Mouse (Mus musculus) hindbrain, postnatal 0 days (tissue): ENCODE data around the gene Hist1h3c. TPM values are rescaled to one million over a fixed set of nuclear protein-coding genes. Genes with fewer than 3 reads are reported as not detected.
A peak's percentile ranks its signal among the peaks of the same experiment; 100 is the strongest.
"Not testable (repeated sequence)": the region's sequence is repeated elsewhere in the genome, so short reads cannot be mapped to it uniquely, and the experiment has no call there.

ENCODE experiments used
- ATAC-seq: fragments of 200-750 bp; cut with Nextera tagmentation; 2 replicates; pipeline ENCODE4 v1.8.0; 2017; ENCODE audit warnings: mild to moderate bottlenecking, moderate TSS enrichment, moderate library complexity
- DNase-seq: peaks from one replicate; pipeline ENCODE4 v3.0.0-alpha.2; 2015; ENCODE audit warnings: low spot score
- H3K27ac ChIP-seq: fragments of 300-500 bp; sonication (generic); 2 replicates; pipeline ENCODE4 v1.5.1; 2014; ENCODE audit warnings: mild to moderate bottlenecking
- H3K27me3 ChIP-seq: fragments of 300-500 bp; sonication (generic); 2 replicates; pipeline ENCODE4 v1.6.1; 2014; ENCODE audit warnings: low read length, mixed read lengths; ENCODE audit not compliant: insufficient read depth
- H3K36me3 ChIP-seq: fragments of 300-500 bp; sonication (generic); 2 replicates; pipeline ENCODE4 v1.6.1; 2014; ENCODE audit warnings: low read length, mixed read lengths; ENCODE audit not compliant: insufficient read depth
- H3K4me1 ChIP-seq: fragments of 300-500 bp; sonication (generic); 2 replicates; pipeline ENCODE4 v1.6.1; 2014; ENCODE audit warnings: antibody characterized with exemption, low read length, mixed read lengths; ENCODE audit not compliant: insufficient read depth
- H3K4me2 ChIP-seq: fragments of 300-500 bp; sonication (generic); 2 replicates; pipeline ENCODE4 v1.6.1; 2014; ENCODE audit warnings: low read depth, mild to moderate bottlenecking, low read length, moderate library complexity, mixed read lengths
- H3K4me3 ChIP-seq: fragments of 300-500 bp; sonication (generic); 2 replicates; pipeline ENCODE4 v1.5.1; 2014; ENCODE audit warnings: low read length
- H3K9ac ChIP-seq: fragments of 300-500 bp; sonication (generic); replicated peaks from 2 replicates; pipeline ENCODE4 v1.6.1; 2014; ENCODE audit warnings: mild to moderate bottlenecking, low read length, moderate library complexity, mixed read lengths
- H3K9me3 ChIP-seq: fragments of 300-500 bp; sonication (generic); 2 replicates; pipeline ENCODE4 v1.6.1; 2016; ENCODE audit warnings: low read length, mixed read lengths
- CTCF ChIP-seq: IDR thresholded peaks from 2 replicates; pipeline ENCODE4 v1.5.1; 2016; ENCODE audit warnings: antibody characterized with exemption, control low read depth, low read depth
- WGBS: fragments of 180-500 bp; shearing (Covaris S2); extraction: QIAGEN DNeasy Blood & Tissue Kit; methylation state at CpG from one replicate; pipeline ENCODE4 v1.1.7; 2014; 5-methylcytosine and 5-hydroxymethylcytosine counted together
- polyA plus RNA-seq: library from polyadenylated mRNA; unstranded; fragments of >200 nt; fragmentation: Nextera tagmentation; extraction: Ambion mirVana; gene quantifications from 2 replicates; pipeline ENCODE4 v1.2.1, GENCODE M21; 2015
- total RNA-seq: library from RNA; depleted of rRNA; stranded (reverse); fragments of >200 nt; gene quantifications from 2 replicates; pipeline ENCODE4 v1.2.3, GENCODE M21; 2014

The Hist1h3c gene
- total and polyA plus RNA-seq, 2 experiments from 2014 or later: 1.6 to 1,362 TPM

DNA sequence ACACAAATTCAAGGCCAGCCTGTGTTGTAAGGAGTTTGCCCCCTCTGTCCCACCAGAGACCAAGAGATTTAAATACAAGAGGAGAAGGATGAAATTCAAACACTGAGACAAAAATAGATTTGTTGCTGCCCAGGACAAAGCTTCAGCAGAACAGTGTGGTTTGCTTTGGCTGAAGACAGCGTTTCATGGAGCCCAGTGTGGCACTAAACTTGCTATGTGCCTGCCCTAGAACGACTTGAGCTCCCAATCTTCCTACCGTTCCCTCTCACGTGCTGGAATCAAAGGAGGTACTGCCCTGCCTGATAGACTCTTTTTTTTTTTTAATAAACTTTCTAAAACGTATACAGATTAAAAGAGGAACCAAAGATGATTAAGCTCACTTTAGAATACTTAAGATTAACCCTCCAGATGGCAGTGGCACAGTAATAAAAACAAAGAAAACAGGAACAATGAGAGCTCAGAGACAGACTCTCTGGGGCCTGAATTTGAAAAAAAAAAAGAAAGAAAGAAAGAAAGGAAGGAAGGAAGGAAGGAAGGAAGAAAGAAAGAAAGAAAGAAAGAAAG is 23.5 kb upstream of the Hist1h3c start:
- no peak for DNase-seq
- H3K36me3 ChIP-seq: no peaks in the 10 kb centered on the region
- H3K4me1 ChIP-seq: peaks cover 12% of the 10 kb centered on the region
- no peak overlapping the region for H3K4me3 ChIP-seq
- H3K27ac ChIP-seq: no peak overlapping the region
- no peaks in the 10 kb centered on the region for H3K9me3 ChIP-seq
- no peaks in the 10 kb centered on the region for H3K27me3 ChIP-seq
- ATAC-seq: no peak
- H3K4me2 ChIP-seq: no peak overlapping the region
- no peak overlapping the region for H3K9ac ChIP-seq
- no peak for TF ChIP-seq CTCF
- WGBS: 60% methylated on average over 5 of the region's 5 CpGs

DNA sequence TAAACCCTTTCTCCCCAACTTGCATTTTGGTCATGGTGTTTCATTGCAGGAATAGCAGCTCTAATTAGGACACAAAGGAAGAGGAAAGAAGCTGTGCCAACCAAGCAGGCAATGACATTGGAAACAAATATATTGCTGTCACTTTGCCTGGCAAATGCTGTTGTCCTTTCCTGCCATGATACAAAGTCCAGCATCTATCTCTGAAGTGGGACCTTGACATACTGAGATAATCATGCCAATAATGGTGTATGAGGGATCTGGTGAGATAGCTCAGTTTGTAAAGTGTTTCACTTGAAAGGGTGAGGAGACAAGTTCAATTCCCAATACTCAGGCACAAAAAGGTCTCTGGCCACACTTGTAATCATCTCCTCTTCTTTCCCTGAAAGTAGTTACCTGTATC is 21.4 kb upstream of the Hist1h3c start:
- Histone ChIP-seq H3K27me3 (no peaks in the 10 kb centered on the region), H3K4me1 (peaks cover 6% of the 10 kb centered on the region), H3K36me3 (no peaks in the 10 kb centered on the region), H3K4me2 (no peak overlapping the region), H3K27ac (no peak overlapping the region), H3K4me3 (no peak overlapping the region), H3K9me3 (no peaks in the 10 kb centered on the region), H3K9ac (no peak overlapping the region)
- ATAC-seq (no peak), DNase-seq (no peak)
- TF ChIP-seq CTCF: no peak

DNA sequence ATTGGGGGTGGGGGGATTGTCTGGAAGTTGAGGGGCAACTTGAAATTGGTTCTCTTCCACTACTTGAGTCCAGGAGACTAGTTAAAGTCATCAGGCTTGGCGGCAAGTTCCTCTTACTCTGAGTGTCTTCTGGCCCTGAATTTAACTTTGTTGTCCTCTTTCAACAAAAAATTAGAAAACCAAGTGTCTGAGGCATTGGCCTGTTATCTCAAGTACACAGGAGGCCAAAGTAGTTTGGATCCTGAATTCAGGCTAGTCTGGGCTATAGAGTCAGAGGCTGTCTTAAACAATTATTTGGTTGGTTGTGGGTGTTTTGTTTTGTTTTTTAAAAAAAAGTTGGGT is 19.7 kb upstream of the Hist1h3c start:
- ATAC-seq: no peak
- peaks cover 6% of the 10 kb centered on the region for H3K4me1 ChIP-seq

DNA sequence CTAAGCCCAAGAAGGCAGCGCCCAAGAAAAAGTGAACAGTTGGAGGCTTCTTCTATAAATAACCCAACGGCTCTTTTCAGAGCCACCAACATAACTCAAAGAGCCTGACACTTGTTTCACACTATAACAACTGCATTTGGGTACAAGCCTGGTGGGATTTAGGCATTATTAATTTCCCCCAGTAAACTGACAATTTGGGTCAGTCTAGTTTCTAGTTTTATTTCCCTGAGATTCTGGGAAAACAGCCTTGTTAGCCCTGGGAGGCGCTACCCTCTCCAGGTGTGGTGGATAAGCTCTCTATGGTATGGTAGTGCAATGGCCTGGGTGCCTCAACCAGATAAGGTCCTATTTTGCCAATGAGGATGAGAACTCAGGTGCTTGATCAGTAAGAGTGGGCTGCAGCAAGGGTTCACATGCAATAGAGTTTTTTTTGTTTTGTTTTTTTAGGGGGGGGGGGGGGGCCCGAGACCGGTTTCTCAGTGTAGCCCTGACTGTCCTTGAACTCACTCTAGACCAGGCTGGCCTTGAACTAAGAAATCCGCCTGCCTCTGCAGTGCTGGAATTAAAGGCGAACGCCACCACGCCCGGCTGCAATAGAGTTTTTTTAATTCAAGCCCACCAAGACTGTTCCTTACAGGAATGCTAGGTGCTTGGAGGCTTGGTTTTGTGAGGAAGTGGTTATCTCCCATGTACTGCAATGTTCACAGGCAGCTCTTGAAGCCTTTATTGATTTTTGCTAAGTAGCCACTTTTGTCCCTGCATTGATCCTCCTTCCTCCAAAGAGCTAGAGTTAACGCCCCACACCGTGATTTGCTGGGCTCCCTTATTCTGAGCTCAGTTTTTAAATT is 19.1 kb upstream of the Hist1h3c start:
- Histone ChIP-seq H3K4me1 (peaks cover 6% of the 10 kb centered on the region), H3K9me3 (no peaks in the 10 kb centered on the region), H3K36me3 (no peaks in the 10 kb centered on the region), H3K27ac (peak overlapping the region; percentile 89; the same call in 1 of the 2 replicates), H3K27me3 (no peaks in the 10 kb centered on the region), H3K4me2 (peak overlapping the region; percentile 84), H3K9ac (peak overlapping the region; percentile 65), H3K4me3 (peak overlapping the region; percentile 55)
- DNase-seq (no peak), ATAC-seq (no peak)
- TF ChIP-seq CTCF: no peak
- 37% methylated on average over 12 of the region's 12 CpGs for WGBS

More for the DNA sequence above, 19.7 kb upstream of the Hist1h3c start:
- no peak for TF ChIP-seq CTCF
- no peak overlapping the region for H3K4me3 ChIP-seq
- H3K9ac ChIP-seq: no peak overlapping the region
- H3K9me3 ChIP-seq: no peaks in the 10 kb centered on the region
- 84% methylated on average over 1 of the region's 1 CpGs for WGBS
- no peak overlapping the region for H3K27ac ChIP-seq
- no peaks in the 10 kb centered on the region for H3K36me3 ChIP-seq
- H3K27me3 ChIP-seq: no peaks in the 10 kb centered on the region
- H3K4me2 ChIP-seq: no peak overlapping the region
- no peak for DNase-seq

DNA sequence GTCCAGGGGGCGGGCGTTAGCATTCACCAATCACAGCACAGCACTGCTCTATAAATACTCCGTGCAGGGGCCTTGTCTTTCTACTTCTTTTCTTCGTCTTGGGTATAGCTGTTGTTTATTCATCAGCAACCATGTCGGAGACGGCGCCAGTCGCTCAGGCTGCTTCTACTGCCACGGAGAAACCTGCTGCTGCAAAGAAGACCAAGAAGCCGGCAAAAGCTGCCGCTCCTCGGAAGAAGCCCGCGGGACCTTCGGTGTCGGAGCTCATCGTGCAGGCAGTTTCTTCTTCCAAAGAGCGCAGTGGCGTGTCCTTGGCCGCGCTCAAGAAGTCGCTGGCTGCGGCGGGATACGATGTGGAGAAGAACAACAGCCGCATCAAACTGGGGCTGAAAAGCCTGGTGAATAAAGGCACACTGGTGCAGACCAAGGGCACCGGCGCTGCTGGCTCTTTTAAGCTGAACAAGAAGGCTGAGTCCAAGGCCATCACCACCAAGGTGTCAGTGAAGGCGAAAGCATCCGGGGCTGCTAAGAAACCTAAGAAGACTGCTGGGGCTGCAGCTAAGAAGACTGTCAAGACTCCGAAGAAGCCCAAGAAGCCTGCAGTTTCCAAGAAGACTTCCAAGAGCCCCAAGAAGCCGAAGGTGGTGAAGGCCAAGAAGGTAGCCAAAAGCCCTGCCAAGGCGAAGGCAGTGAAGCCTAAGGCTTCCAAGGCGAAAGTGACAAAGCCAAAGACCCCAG is 18.4 kb upstream of the Hist1h3c start, which contains the start of gene Hist1h1a:
Gene Hist1h1a (plus strand): TSS at position 81 of the 738 bp plus-strand sequence.
- no peaks in the 10 kb centered on the region for H3K36me3 ChIP-seq
- peak within 1 kb of the TSS; percentile 84 for H3K4me2 ChIP-seq
- no peaks in the 10 kb centered on the region for H3K9me3 ChIP-seq
- peak within 1 kb of the TSS; percentile 89 for H3K27ac ChIP-seq
- TF ChIP-seq CTCF: no peak
- DNase-seq: peak; percentile 94
- peak; percentile 78 for ATAC-seq
- peaks cover 6% of the 10 kb centered on the region for H3K4me1 ChIP-seq
- H3K27me3 ChIP-seq: no peaks in the 10 kb centered on the region
- H3K9ac ChIP-seq: peak within 1 kb of the TSS; percentile 65
- peak within 1 kb of the TSS; percentile 55 for H3K4me3 ChIP-seq
- WGBS: 3% methylated on average over 34 of the region's 34 CpGs

DNA sequence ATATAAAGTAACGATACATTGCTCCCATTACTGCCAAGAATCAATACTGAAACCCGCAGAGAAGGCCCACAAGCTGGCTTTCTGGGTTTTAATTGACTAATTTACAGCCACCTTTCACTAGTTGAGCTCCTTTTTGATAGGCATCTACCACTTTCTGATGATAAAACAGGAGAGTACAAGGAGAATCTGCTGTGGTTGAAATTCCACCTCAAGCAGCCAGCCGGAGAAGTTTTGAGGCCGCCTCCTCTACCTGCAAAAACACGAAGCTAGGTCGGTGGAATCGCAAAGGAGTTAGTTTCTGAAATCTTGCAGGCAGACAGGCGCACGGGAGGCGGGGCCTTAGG is 17.8 kb upstream of the Hist1h3c start:
- 2% methylated on average over 10 of the region's 10 CpGs for WGBS
- no peaks in the 10 kb centered on the region for H3K36me3 ChIP-seq

DNA sequence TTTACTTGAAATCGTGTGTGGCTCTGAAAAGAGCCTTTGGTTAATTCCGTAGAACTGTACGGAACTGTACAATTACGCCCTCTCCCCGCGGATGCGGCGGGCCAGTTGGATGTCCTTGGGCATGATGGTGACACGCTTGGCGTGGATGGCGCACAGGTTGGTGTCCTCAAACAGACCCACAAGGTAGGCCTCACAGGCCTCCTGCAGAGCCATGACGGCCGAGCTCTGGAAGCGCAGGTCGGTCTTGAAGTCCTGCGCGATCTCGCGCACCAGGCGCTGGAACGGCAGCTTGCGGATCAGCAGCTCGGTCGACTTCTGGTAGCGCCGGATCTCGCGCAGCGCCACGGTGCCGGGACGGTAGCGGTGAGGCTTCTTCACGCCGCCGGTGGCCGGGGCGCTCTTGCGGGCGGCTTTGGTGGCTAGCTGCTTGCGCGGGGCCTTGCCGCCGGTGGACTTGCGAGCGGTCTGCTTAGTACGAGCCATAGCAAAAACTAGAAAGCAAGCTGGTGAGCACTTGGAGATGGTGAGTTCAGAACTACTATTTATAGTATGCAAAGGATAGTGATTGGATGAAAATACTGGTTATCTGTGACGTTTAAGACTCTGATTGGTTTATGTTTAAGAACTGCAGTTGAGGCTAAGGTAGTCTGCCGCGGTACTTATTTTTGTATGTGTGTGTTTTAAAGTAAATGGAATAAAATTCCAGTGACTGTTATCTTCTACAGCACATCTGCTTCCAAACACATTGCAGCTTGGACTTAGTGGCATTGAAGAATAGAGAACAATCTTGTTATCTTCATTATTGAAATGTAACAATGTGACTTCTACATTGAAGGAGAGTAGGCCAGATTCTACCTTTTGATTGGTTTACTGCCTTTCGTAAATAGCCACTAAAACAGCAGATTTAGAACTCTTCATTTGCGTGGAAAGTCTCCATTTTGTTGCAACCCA is 16.7 kb upstream of the Hist1h3c start, which contains the start of gene Hist1h3a:
Gene Hist1h3a (minus strand): TSS at position 516 of the 951 bp plus-strand sequence.
- under 1% methylated on average over 25 of the region's 52 CpGs for WGBS
- peak within 1 kb of the TSS; percentile 25 for H3K9ac ChIP-seq
- H3K4me2 ChIP-seq: peak within 1 kb of the TSS; percentile 84
- not testable (repeated sequence) for H3K36me3 ChIP-seq, H3K9me3 ChIP-seq, H3K27me3 ChIP-seq, H3K4me1 ChIP-seq
- ATAC-seq: peak; percentile 78
- peak within 1 kb of the TSS; percentile 55 for H3K4me3 ChIP-seq
- peak within 1 kb of the TSS; percentile 89 for H3K27ac ChIP-seq
- DNase-seq: peak; percentile 89

More for the DNA sequence above, 17.8 kb upstream of the Hist1h3c start:
- Histone ChIP-seq H3K27ac (peak overlapping the region; percentile 89), H3K4me3 (peak overlapping the region; percentile 55), H3K9ac (peak overlapping the region; percentile 65; the same call in 1 of the 2 replicates), H3K4me2 (peak overlapping the region; percentile 84), H3K27me3 (no peaks in the 10 kb centered on the region), H3K4me1 (peaks cover 6% of the 10 kb centered on the region), H3K9me3 (no peaks in the 10 kb centered on the region)
- no peak for TF ChIP-seq CTCF
- ATAC-seq (no peak), DNase-seq (no peak)
